Mouse (Mus musculus) hindbrain, embryonic 13.5 days (tissue): ENCODE results near the gene Tmem116. TPM values are rescaled to one million over a fixed set of nuclear protein-coding genes. Genes with fewer than 3 reads are reported as not detected.

ENCODE experiments used
- ATAC-seq: fragments of 200-750 bp; cut with Nextera tagmentation; 2 replicates; pipeline ENCODE4 v1.8.0; 2017; ENCODE audit warnings: moderate TSS enrichment; ENCODE audit not compliant: low FRiP score
- H3K27ac ChIP-seq: fragments of 300-500 bp; sonication (generic); 2 replicates; pipeline ENCODE4 v1.5.1; 2015; ENCODE audit warnings: inconsistent platforms, mild to moderate bottlenecking, moderate library complexity
- H3K27me3 ChIP-seq: fragments of 300-500 bp; sonication (generic); 2 replicates; pipeline ENCODE4 v1.6.1; 2015; ENCODE audit warnings: mild to moderate bottlenecking, inconsistent platforms
- H3K36me3 ChIP-seq: fragments of 300-500 bp; sonication (generic); 2 replicates; pipeline ENCODE4 v1.6.1; 2015; ENCODE audit warnings: mild to moderate bottlenecking, inconsistent platforms
- H3K4me1 ChIP-seq: fragments of 300-500 bp; sonication (generic); replicated peaks from 2 replicates; pipeline ENCODE4 v1.6.1; 2015; ENCODE audit warnings: inconsistent platforms
- H3K4me2 ChIP-seq: fragments of 300-500 bp; sonication (generic); 2 replicates; pipeline ENCODE4 v1.6.1; 2015; ENCODE audit warnings: inconsistent platforms, mild to moderate bottlenecking, moderate library complexity
- H3K4me3 ChIP-seq: fragments of 300-500 bp; sonication (generic); 2 replicates; pipeline ENCODE4 v1.5.1; 2015; ENCODE audit warnings: mild to moderate bottlenecking, inconsistent platforms
- H3K9ac ChIP-seq: fragments of 300-500 bp; sonication (generic); 2 replicates; pipeline ENCODE4 v1.6.1; 2015; ENCODE audit warnings: mild to moderate bottlenecking, inconsistent platforms
- H3K9me3 ChIP-seq: fragments of 300-500 bp; sonication (generic); 2 replicates; pipeline ENCODE4 v1.6.1; 2016; ENCODE audit warnings: inconsistent platforms
- WGBS: fragments of 180-500 bp; shearing (Covaris S2); methylation state at CpG from one replicate; pipeline ENCODE4 v1.1.7; 2015; 5-methylcytosine and 5-hydroxymethylcytosine counted together
- polyA plus RNA-seq: library from polyadenylated mRNA; unstranded; fragments of >200 nt; fragmentation: Nextera tagmentation; extraction: Ambion mirVana; gene quantifications from 2 replicates; pipeline ENCODE4 v1.2.1, GENCODE M21; 2015

Tmem116 gene
- polyA plus RNA-seq, 1 experiment from 2014 or later: 2.2 TPM

DNA sequence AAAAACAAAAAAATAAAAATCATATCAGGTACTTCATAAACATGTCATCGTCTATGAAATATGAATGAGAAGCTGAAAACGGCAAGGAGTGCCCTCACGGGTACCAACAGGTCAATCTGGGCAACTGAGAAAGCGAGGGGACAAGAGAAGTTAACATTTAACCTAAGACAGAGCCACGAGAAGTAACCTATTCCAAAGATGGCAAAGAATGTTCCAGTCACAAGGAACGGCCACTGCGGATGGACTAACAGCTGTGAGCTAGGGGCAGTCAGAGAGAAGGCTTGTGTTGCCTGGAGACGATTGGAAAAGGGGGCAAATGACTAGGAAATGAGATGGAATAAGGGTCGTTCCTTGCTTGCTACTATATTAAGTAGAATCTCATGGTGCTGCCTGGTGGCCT lies 1.2 kb upstream of the Tmem116 start:
- H3K27ac ChIP-seq: no peak overlapping the region
- H3K4me3 ChIP-seq: peak overlapping the region; percentile 87; the same call in 1 of the 2 replicates
- WGBS: 82% methylated on average over 9 of the region's 9 CpGs
- peaks cover 47% of the 10 kb centered on the region for H3K36me3 ChIP-seq
- no peaks in the 10 kb centered on the region for H3K27me3 ChIP-seq
- peaks cover 30% of the 10 kb centered on the region for H3K4me1 ChIP-seq
- no peak overlapping the region; the same call in 1 of the 2 replicates for H3K9ac ChIP-seq
- H3K9me3 ChIP-seq: no peaks in the 10 kb centered on the region
- no peak for ATAC-seq
- peak overlapping the region; percentile 78 for H3K4me2 ChIP-seq

DNA sequence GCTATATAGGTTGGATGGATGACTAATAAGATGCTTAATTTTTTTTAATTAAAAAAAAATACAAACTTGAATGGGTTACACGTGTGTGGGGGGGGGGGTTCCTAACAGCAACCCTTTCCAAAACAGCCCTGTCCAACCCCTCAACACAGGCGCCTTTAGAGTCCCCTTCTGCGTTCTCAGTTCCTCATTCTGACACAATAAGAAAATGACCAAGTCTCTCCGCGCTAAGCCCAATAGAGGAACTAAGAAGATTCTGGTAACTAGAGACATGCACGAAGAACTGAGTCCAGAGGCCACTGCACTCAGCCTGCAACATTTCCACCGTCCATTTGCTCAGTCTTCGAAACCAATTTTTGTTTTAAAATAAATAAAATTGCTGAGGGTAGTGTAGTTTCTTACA lies 490 bp upstream of the Tmem116 start:
- Histone ChIP-seq H3K36me3 (peaks cover 39% of the 10 kb centered on the region), H3K27ac (peak overlapping the region; percentile 98), H3K9ac (peak overlapping the region; percentile 94), H3K4me2 (peak overlapping the region; percentile 78), H3K4me1 (peaks cover 30% of the 10 kb centered on the region), H3K27me3 (no peaks in the 10 kb centered on the region), H3K9me3 (no peaks in the 10 kb centered on the region), H3K4me3 (peak overlapping the region; percentile 87)
- ATAC-seq: no peak
- WGBS: 30% methylated on average over 8 of the region's 8 CpGs

DNA sequence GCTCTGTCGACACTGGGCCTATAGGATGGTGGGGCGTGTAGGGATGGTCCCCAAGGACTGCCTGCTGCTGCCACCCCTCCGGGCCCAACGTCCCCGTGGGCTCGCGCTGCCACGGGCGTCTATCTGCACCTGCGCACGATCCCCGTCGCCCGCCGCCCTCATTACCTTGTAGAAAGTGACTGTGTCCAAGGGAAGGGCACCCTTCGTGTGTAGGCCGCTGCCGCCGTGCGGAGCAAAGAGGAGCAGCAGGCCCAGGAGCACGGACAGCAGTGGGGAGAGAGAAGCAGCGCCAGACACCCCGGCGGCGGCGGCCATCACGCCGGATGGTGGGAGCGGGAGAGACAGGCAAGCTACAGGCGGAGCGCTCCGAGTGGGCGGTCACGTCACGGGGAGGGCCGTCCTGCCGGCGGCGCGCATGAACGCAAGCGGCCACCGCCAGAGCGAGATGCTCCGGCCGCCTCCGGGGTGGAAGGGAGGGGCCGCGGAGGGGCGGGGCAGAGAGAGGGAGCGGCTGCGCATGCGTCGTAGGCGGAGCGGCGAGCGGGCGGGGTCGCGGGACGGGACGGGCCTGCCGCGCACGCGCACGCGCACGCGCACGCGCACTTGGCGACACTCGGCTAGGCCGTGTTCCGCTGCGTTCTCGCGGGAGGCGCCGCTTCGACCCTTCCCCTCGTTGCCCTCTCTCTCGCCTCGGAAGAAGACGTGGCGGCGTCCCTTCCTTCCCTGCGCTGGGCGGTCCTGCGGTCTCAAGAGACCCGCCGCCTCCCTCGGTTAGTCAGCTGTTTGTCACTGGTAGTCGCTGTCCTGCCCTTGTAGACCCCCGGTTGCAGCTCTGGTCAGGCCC lies 555 bp downstream of the Tmem116 start, which contains the start of gene Erp29:
Gene Erp29, minus strand, starts transcription at position 481 of the 844 bp plus-strand sequence.
- no peaks in the 10 kb centered on the region for H3K27me3 ChIP-seq
- peaks cover 29% of the 10 kb centered on the region for H3K36me3 ChIP-seq
- H3K9ac ChIP-seq: peak within 1 kb of the TSS; percentile 94
- peak; percentile 94 for ATAC-seq
- peak within 1 kb of the TSS; percentile 83 for H3K4me2 ChIP-seq
- no peaks in the 10 kb centered on the region for H3K9me3 ChIP-seq
- peak within 1 kb of the TSS; percentile 98 for H3K27ac ChIP-seq
- H3K4me1 ChIP-seq: peaks cover 30% of the 10 kb centered on the region
- WGBS: under 1% methylated on average over 86 of the region's 97 CpGs
- H3K4me3 ChIP-seq: peak within 1 kb of the TSS; percentile 87

DNA sequence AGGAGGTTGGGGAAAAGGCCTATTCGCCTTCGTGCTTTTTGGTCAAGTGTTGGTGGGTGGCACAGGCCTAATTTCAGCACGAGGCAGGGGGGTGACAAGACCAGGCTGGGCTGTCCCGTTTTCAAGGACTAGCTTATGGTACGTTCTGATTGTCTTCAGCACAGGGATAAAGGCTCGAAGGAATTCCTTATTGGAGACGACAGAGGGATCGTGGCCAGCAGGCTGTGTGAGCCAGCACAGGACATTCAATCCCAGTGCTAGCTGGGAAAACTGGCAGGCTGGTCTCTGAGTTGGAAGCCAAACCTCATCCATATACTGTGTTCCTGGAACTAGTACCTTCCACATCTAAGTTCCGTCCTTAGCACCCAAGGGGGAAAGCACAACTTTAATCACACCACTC lies 1.2 kb downstream of the Tmem116 start:
- Histone ChIP-seq H3K9ac (peak overlapping the region; percentile 94), H3K4me3 (peak overlapping the region; percentile 87), H3K9me3 (no peaks in the 10 kb centered on the region), H3K4me1 (peaks cover 30% of the 10 kb centered on the region), H3K27ac (peak overlapping the region; percentile 98), H3K27me3 (no peaks in the 10 kb centered on the region), H3K36me3 (peaks cover 22% of the 10 kb centered on the region), H3K4me2 (peak overlapping the region; percentile 83)
- ATAC-seq: peak; percentile 12; the same call in 1 of the 2 replicates
- WGBS: 8% methylated on average over 9 of the region's 9 CpGs

DNA sequence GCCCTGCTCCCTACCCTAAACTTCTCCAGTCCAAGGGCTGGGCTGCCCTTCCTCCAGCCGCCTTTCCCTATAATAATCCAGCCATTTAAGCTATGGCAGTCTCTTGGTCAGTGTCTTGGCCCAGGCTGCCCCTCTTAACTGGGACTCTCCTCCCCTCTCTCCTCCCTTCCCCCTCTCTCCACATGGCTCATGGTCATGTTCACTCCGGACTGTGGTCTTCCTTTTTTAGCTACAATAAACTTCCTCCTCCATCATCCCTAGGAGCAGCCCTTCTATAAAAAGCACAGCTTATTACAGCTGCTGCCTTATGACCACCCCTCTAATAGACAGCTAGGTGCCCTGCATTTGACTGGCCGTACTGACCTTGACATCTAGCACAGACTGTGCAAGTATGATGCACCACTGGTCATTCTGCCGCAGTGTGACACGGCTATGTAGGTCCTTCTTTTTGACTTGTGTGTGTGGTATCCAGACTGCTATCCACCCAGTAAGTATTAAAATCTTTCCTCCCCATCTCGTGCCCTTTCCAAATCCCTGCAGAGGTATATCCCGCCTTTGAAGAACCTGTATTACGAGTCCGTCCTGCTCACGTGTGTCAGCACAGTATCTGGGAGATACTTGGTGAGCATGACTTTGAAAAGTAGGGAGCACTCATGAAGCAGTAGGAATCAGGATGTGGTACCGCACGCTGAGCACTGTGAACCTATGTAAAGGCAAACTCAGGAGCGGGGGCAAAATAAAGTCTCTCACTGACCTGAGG lies 2.2 kb downstream of the Tmem116 start:
- Histone ChIP-seq H3K4me3 (no peak overlapping the region), H3K4me2 (peak overlapping the region; percentile 83; the same call in 1 of the 2 replicates)
- WGBS: 92% methylated on average over 13 of the region's 13 CpGs

DNA sequence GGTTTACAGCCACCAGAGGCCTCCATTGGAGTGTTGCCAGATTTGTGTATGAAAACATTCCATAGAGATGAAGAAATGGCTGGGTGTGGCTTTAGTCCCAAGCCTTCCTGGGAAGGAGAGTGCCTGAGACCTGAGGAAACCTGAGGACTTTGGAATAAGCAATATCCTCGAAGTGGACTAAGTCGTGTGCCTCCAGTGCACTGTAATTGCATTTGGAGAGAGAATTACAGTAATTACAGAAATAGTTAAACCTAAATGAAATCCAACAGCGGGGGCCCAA lies 2.8 kb downstream of the Tmem116 start:
- H3K9ac ChIP-seq: no peak overlapping the region
- WGBS: 88% methylated on average over 3 of the region's 3 CpGs
- H3K4me2 ChIP-seq: no peak overlapping the region
- H3K27me3 ChIP-seq: no peaks in the 10 kb centered on the region
- H3K36me3 ChIP-seq: peaks cover 7% of the 10 kb centered on the region; the same call in 1 of the 2 replicates
- ATAC-seq: no peak
- H3K9me3 ChIP-seq: no peaks in the 10 kb centered on the region
- H3K27ac ChIP-seq: no peak overlapping the region
- peaks cover 30% of the 10 kb centered on the region for H3K4me1 ChIP-seq
- no peak overlapping the region for H3K4me3 ChIP-seq

More for the DNA sequence above, 2.2 kb downstream of the Tmem116 start:
- Histone ChIP-seq H3K27ac (no peak overlapping the region), H3K4me1 (peaks cover 30% of the 10 kb centered on the region), H3K9me3 (no peaks in the 10 kb centered on the region), H3K27me3 (no peaks in the 10 kb centered on the region), H3K9ac (peak overlapping the region; percentile 94), H3K36me3 (peaks cover 12% of the 10 kb centered on the region)
- ATAC-seq: no peak

DNA sequence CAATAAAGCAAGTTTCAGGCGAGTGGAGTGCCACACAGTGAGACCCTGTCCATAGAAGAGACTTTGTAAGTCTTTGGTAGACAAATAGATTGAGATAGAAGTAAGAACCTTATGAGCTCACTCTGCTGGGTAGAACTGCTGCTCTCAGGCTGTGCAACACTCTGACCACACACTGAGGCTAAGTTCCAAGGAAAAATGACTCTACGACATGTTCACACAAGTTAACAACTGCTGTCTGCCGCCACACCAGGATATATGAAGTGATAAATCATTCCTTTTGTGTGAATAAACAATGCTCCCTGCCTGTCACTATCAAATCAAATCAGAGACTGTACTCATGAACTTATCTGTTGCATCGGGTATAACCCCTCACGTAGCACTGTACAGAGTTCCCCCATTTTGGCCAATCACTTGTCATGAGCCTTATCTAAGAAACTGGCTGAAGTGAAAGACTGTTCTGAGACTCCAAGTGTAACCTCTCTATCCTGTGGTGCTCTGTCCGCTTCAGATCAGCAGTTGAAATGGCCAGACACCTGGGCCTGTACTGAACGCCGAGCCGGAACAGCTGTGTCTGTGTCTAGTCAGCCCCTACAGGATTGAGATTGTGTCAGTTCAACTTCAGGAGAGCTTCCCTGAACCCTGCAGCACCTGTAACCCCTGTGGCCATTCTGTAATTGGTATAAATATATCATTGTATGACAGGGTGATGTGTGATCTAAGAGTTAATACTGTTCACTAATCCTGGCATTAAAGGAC lies 4.0 kb downstream of the Tmem116 start:
- WGBS: 77% methylated on average over 9 of the region's 9 CpGs
- no peaks in the 10 kb centered on the region for H3K9me3 ChIP-seq

DNA sequence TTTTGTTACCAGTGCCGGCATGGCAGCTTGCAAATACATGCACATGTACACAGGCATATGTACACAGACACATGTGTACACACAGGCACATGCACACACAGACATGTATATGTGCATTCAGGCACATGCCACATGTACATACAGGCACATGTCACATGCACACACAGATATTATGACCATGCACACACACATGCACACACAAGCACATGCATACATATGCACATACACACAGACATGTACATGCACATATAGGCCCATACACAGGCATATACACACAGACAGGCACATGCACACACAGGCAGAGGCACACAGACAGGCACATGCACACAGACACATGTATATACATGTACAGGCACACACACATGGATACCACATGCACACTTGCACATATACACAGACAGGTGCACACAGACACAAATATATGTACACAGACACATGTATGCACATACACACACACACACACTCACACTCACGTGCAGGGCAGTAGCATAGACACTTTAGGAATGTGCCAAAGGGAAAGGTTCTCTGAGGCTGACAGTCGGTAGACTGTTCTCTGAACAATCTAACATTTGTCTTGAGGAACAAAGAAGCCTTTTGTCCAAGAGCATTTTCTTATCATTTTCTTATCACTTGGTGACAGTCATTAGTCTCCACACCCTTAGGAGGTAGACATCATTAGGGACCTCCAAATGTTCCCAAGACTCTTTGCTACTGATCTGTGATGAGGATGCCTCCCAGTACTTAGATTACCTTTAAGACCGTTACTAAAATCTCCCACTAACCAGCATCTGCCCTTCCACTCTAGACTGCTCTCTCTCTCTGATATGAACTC lies 9.9 kb downstream of the Tmem116 start:
- 68% methylated on average over 4 of the region's 4 CpGs for WGBS
- Histone ChIP-seq H3K9ac (no peak overlapping the region), H3K4me2 (no peak overlapping the region), H3K4me1 (no peaks in the 10 kb centered on the region), H3K36me3 (no peaks in the 10 kb centered on the region), H3K4me3 (no peak overlapping the region), H3K27me3 (no peaks in the 10 kb centered on the region), H3K27ac (no peak overlapping the region), H3K9me3 (no peaks in the 10 kb centered on the region)
- no peak for ATAC-seq

More for the DNA sequence above, 4.0 kb downstream of the Tmem116 start:
- no peak overlapping the region for H3K4me2 ChIP-seq
- no peak overlapping the region for H3K4me3 ChIP-seq
- no peaks in the 10 kb centered on the region for H3K36me3 ChIP-seq
- no peak for ATAC-seq
- peaks cover 19% of the 10 kb centered on the region for H3K4me1 ChIP-seq
- H3K27ac ChIP-seq: no peak overlapping the region
- no peaks in the 10 kb centered on the region for H3K27me3 ChIP-seq
- H3K9ac ChIP-seq: no peak overlapping the region

DNA sequence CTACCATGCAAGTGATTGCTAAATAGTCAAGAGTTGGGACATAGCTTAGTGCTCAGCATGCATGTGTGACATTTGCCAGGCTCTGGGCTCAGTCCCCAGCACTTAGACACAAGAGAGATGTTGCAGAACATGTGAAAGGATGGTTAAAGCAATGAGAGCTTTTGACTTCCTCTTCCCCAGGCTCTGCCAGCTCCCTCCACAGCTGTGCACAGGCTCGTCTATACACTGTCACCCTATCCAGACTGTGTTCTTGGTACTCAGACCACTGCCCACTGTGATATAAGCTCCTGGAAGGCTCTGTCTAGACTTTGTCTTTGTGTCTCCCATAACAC lies 10.4 kb downstream of the Tmem116 start:
- 35% methylated on average over 1 of the region's 1 CpGs for WGBS
- no peak for ATAC-seq

DNA sequence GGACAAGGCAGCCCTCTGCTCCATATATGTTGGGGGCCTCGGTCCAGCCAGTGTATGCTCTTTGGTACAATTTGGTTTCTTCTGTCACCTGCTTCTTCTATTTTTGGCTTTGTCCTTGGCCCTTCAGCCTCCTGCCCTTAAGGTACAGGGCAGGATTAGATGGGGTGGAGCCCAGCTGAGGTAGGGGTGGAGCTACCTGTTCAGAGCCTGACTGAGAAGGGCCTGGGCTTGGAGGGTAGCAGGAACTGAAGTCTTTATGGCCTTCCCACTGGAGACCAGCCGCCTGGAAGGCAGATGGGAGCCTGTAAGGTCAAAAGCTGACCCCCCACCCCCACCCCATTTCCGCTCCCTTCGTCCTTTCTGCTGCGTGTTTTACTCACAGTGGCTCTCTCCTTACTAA lies 11.3 kb downstream of the Tmem116 start:
- no peak for ATAC-seq
- no peak overlapping the region for H3K4me2 ChIP-seq
- 58% methylated on average over 5 of the region's 5 CpGs for WGBS
- no peaks in the 10 kb centered on the region for H3K36me3 ChIP-seq
- H3K27ac ChIP-seq: no peak overlapping the region
- H3K9me3 ChIP-seq: no peaks in the 10 kb centered on the region
- no peak overlapping the region for H3K9ac ChIP-seq
- no peaks in the 10 kb centered on the region for H3K27me3 ChIP-seq
- no peaks in the 10 kb centered on the region for H3K4me1 ChIP-seq
- no peak overlapping the region for H3K4me3 ChIP-seq

More for the DNA sequence above, 10.4 kb downstream of the Tmem116 start:
- H3K4me3 ChIP-seq: no peak overlapping the region
- no peaks in the 10 kb centered on the region for H3K27me3 ChIP-seq
- no peak overlapping the region for H3K27ac ChIP-seq
- H3K9me3 ChIP-seq: no peaks in the 10 kb centered on the region
- H3K4me2 ChIP-seq: no peak overlapping the region
- no peak overlapping the region for H3K9ac ChIP-seq
- H3K4me1 ChIP-seq: no peaks in the 10 kb centered on the region
- no peaks in the 10 kb centered on the region for H3K36me3 ChIP-seq

DNA sequence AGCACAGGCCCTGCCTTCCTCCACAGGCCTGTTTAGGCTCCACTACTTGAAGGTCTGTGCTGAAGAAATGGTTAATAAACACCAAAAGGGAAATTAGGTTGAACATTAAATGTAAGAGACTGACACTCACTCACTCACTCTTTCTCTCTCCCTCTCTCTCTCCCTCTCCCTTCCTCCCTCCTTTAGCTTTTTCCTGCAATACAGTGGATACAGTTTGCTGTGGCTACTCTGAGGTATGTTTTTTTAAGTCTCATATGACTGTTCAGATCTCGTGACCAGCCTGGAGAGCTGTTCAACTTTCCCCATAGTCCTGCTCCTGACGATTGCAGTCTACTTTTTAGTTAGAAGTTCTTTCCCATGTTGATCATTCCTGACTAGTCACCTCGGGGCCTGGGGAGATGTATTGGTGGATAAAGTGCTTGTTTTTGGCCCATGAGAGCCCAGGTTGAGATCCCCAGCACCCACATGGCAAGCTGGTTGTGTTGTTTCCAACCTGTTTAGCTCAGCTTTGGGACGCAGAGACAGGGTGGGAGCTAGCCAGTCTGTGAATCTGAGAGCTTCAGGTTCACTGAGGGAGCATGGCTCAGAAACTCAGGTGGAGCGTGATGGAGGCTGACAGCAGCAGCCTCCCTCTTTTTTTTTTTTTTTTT lies 12.0 kb downstream of the Tmem116 start:
- no peaks in the 10 kb centered on the region for H3K9me3 ChIP-seq
- no peaks in the 10 kb centered on the region for H3K36me3 ChIP-seq
- H3K27ac ChIP-seq: no peak overlapping the region
- no peaks in the 10 kb centered on the region for H3K4me1 ChIP-seq
- H3K9ac ChIP-seq: no peak overlapping the region
- H3K27me3 ChIP-seq: no peaks in the 10 kb centered on the region
- no peak overlapping the region for H3K4me3 ChIP-seq
- WGBS: 80% methylated on average over 5 of the region's 5 CpGs
- H3K4me2 ChIP-seq: no peak overlapping the region
- ATAC-seq: no peak
